Mouse (Mus musculus) heart, postnatal 14 days (tissue): ENCODE measurements around the gene Olfr1305. TPM values are rescaled to one million over a fixed set of nuclear protein-coding genes. Genes with fewer than 3 reads are reported as not detected.

Experiments
- DNase-seq, 2 experiments: peaks; one replicate each; pipeline ENCODE4 v3.0.0; 2021 to 2022
- intact Hi-C: fragments of 180-260 bp; cut with DNase I; formaldehyde crosslinking; loops from one replicate; pipeline ENCODE4 v1.15.1; 2025
- long read RNA-seq, 2 experiments: library from polyadenylated mRNA; stranded (forward); transcript quantifications; one replicate each; pipeline ENCODE4 v2.0.0; 2021
- total RNA-seq, 2 experiments: library from RNA; stranded (reverse); gene quantifications; 2 replicates each; pipeline ENCODE4 v1.2.3; 2021

Gene Olfr1305
- not detected for total RNA-seq
- long read RNA-seq, experiment 1, result 0 reads
- long read RNA-seq, experiment 2, result 0 reads

GRCm38 (mm10) chr2:111877049-111877448 is at the start of gene Olfr1305:
Olfr1305 (minus strand) TSS chr2:111877149.
- intact Hi-C loops, result no loop called here
- DNase-seq, result no peak

DNA sequence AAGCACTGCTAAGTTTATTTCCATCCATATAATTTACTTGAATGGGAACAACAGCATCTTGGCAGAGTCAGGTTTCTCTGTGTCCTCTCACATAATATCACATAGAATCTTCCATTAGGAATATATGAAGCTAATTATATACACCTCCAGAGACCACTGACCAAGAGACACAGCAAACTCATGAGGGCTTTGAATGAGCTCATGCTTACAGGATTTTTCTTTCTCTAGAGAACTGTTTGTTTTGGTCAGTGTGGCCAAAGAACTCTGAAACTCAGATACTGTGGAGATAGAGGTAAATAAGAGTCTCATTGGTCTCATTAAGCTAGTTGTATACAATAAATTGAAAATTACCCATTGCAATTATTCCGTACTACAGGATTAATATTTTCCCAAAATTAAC is 39.2 kb upstream of the Olfr1305 start, which contains the start of gene Olfr1306:
Gene Olfr1306 (minus strand): TSS at position 101 of the 400 bp plus-strand sequence.
- intact Hi-C loops, result no loop called here
- DNase-seq, result no peak

DNA sequence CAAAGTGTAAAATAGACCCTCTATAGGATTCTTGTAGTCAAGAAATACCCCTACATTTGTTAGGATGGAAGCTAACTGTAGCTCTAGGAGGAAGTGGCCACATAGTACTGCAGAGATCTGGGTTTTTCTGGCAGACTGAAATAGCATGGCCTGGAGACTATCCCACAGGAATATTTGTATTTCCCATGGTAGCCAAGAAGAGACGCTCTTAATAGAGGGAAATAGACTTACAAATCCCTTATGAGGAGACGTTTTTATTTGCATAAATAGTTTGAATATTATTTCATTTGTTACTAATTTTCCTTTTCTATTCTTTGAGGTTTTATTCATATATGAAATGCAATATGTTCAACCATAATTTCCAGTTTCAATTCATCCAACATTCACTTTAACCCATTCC is 56.7 kb downstream of the Olfr1305 start, which contains the start of gene Olfr1303:
Gene Olfr1303 (minus strand): TSS at position 101 of the 400 bp plus-strand sequence.
- intact Hi-C loops, result no loop called here
- DNase-seq, result no peak

Other genes with a start within 250 kb of the Olfr1305 start
- not detected for gene Olfr1298, start 227.9 kb downstream of the Olfr1305 start, total RNA-seq
- gene Olfr1299, start 215.7 kb downstream of the Olfr1305 start, total RNA-seq, result not detected
- not detected for gene Olfr1301, start 126.1 kb downstream of the Olfr1305 start, total RNA-seq
- gene Olfr1302, start 99.7 kb downstream of the Olfr1305 start, total RNA-seq, result not detected
- not detected for gene Olfr1303, start 56.8 kb downstream of the Olfr1305 start, total RNA-seq
- gene Olfr1306, start 39.1 kb upstream of the Olfr1305 start, total RNA-seq, result not detected
- gene Olfr1307, start 72.3 kb upstream of the Olfr1305 start, total RNA-seq, result under 1 TPM; 0.02 TPM
- not detected for gene Olfr1308, start 87.8 kb upstream of the Olfr1305 start, total RNA-seq
- gene Olfr1309, start 113.1 kb upstream of the Olfr1305 start, total RNA-seq, result not detected
- not detected for gene Olfr1310, start 135.6 kb upstream of the Olfr1305 start, total RNA-seq
- gene Olfr1311, start 147.3 kb upstream of the Olfr1305 start, total RNA-seq, result not detected
- gene Olfr1312, start 173.1 kb upstream of the Olfr1305 start, total RNA-seq, result not detected
- not detected for gene Olfr1313, start 200.7 kb upstream of the Olfr1305 start, total RNA-seq
- not detected for gene Olfr1314, start 219.6 kb upstream of the Olfr1305 start, total RNA-seq
- gene Olfr1315-ps1, start 238.3 kb upstream of the Olfr1305 start, total RNA-seq, result not detected